Mouse (Mus musculus) frontal cortex, adult 2 months (tissue): ENCODE data around the gene Olfr827. TPM values are rescaled to one million over a fixed set of nuclear protein-coding genes. Genes with fewer than 3 reads are reported as not detected.

Experiments
- DNase-seq, 2 experiments: peaks; one replicate each; pipeline ENCODE4 v3.0.0; 2022; ENCODE audit warnings: low spot score in 1 of 2; ENCODE audit errors: extremely low spot score in 1 of 2
- polyA plus RNA-seq: library from polyadenylated mRNA; depleted of rRNA; stranded (reverse); fragments of >200 nt; gene quantifications from 2 replicates; pipeline ENCODE4 v1.2.3, GENCODE M21; 2012; rRNA removed

The Olfr827 gene
- polyA plus RNA-seq, result not detected in 2 replicates

DNA sequence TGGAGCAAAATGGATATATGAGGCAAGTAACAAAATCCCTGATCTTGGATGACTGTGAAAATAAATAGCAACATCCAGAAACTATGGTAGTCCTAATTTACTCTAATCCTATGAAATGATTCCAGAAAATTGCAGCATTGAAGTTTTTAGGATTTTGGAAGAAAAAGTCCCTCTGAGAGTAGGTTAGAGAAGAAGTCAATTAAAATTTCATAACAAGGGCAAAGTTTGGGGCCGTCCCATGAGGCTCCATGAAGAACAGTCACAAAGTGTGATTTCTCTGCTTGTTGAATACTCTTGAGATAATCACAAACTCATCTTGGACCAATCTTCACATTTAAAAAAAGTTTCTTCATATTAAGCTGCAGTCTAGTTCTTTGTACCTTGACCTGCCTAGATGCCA is at the start of gene Olfr827:
Gene Olfr827, minus strand, starts transcription at position 101 of the 400 bp plus-strand sequence.
- no peak for DNase-seq

DNA sequence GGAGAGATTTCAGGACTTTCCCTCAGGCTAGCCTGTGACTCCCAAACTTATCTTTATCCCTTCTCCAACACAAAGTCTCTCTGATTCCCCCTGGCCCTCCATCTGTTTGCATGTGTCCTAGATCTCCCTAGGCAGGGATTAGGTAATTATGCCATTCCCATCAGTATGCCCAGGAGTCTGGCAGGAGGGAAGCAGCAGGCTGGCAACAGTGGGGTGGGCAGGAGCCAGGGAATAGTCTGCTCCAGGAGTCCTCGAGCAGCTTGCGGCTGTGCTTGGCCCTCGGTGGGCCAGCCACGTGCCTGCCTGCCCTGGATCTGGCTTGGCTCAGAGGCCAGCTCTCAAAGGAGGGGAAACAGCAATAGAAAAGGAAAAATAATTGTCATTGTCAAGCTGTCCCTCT is 49.0 kb upstream of the Olfr827 start:
- DNase-seq, result peak; percentile 9 to 23

- peak in 1 of 2 experiments; percentile 3 for DNase-seq
Observed at GRCm38 (mm10) chr10:130259483-130259882, 45.3 kb upstream of the Olfr827 start.

- peak in 1 of 2 experiments; percentile 3 for DNase-seq
Observed at GRCm38 (mm10) chr10:130244271-130244670, 30.1 kb upstream of the Olfr827 start.

DNA sequence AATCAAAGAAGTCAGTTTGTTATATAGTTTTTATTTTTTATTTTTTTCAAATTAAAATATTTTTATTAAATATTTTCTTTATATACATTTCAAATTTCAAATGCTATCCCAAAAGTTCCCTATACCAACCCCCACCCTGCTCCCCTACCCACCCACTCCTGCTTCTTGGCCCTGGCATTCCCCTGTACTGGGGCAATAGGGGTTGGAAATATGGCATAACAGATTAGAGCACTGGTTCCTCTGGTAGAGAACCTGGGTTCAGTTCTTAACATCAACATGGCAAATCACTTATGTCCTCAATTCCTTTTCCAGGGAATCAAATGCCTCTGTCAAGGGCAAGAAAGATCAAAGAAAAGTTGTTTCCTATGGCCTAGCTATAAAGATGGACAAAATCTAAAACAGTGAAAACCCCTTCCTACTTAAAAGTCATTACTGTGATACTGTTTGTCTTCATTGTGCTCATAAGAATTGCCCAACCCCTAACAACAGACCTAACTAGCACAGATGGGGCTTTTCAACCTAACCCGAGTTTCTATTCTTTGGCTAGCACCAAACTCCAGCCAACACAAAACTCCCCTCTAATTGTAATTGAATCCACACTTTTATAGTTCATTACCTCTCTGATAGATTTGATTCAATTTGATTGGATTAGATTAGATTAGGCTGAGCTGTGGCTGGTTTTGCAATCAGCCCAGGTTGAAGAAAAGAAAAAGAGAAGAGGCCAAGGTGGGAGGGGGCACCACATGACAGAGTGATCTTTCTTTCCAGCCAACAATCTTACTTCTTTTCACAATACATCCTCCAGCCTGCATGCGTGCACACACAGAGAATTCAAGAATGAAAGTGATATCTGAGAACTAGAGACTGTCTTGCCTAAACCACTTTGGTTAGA is 24.4 kb upstream of the Olfr827 start:
- no peak for DNase-seq

- no peak for DNase-seq
Observed at GRCm38 (mm10) chr10:130234576-130234975, 20.4 kb upstream of the Olfr827 start.

DNA sequence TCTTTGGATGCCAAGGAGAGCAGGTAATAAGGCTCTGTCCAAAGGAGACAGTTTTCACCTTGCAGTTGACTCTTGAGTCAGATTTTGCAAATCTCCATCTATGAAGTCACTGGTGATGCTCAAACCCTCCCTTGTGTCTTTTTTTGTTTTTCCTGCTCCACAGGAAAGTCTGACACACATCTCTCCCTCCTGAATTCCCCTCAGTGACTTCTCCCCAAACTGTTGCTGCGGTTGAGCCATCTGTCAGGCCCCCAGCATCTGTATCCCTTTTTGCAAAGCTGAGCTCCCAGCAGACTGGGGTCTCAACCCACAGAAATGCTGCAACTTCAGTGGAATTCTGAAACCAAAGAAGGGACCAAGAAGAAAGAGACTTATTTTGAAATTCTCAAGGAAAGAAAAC is 17.9 kb upstream of the Olfr827 start:
- no peak for DNase-seq

DNA sequence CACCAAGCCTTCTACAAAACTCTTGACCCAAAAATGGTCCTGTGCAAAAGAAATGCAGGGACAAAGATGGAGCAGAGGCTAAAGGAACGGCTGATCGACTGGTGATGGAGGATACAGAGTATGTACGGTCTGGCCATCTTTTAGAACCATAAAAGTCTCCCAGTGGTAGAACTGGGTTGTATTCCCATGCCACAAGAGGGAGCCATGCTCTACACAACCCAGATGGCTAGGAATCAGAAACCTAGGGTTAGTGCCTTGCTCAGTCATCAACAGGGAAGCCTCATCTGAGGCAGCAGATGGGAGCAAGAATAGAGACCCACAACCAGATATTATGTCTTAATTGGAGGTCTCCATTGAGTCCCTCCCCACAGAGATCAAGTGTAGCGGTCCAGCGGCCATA is 15.4 kb upstream of the Olfr827 start:
- DNase-seq, result no peak

- DNase-seq, result peak in 1 of 2 experiments; percentile 73
Observed at GRCm38 (mm10) chr10:130228246-130228645, 14.0 kb upstream of the Olfr827 start.

DNA sequence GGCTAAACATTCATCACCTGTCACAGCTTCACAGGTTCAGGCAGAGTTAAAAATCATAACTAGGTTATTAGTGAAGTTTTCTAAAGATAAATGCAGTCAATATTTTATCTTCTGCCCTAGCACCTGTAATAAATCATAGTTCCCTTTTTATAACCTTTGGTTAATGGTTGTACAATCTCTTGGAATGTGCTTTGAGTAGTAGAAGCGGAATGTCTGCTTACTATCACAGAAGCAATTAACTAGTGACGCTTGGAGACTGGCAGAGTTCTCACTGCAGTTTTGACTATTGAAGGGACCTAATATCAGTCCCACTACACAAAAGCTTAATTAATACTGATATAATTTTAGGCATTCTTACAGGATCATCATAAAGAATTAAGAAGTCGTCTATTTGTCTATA is 10.8 kb upstream of the Olfr827 start:
- DNase-seq, result no peak

- DNase-seq, result no peak
Observed at GRCm38 (mm10) chr10:130184086-130184485, 30.1 kb downstream of the Olfr827 start, which contains the start of gene Olfr826. Gene Olfr826, minus strand, starts transcription at chr10:130184186.

DNA sequence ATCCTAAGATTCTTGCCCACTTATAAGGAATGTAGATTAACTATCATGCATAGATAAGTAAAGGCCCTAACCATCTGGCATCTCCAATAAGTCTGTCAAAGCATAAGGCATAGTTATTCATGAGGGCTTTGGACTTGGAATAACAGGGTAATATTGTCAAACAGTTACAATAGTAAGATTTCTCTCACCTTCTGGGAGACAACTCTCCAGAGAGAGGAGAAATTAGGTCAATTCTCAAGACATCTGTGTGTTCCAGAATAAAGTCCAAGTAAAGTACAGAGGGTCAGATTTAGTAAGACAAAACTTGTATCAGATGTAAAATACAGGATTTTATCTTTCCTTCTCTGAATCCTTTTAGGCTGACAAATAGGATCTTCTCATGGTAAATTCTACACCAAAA is 47.5 kb downstream of the Olfr827 start, which contains the start of gene Olfr825:
Gene Olfr825, minus strand, starts transcription at position 101 of the 400 bp plus-strand sequence.
- DNase-seq, result no peak

- DNase-seq, result no peak
Observed at GRCm38 (mm10) chr10:130165196-130165595, 49.0 kb downstream of the Olfr827 start.

Other genes with a start within 250 kb of the Olfr827 start
- not detected in 2 replicates for gene Olfr819, start 247.1 kb downstream of the Olfr827 start, polyA plus RNA-seq
- not detected in 2 replicates for gene Olfr247, start 238.3 kb downstream of the Olfr827 start, polyA plus RNA-seq
- gene Gm10310, start 229.3 kb downstream of the Olfr827 start, polyA plus RNA-seq, result not detected in 2 replicates
- not detected in 2 replicates for gene Olfr820, start 201.8 kb downstream of the Olfr827 start, polyA plus RNA-seq
- not detected in 2 replicates for gene Olfr821, start 184.1 kb downstream of the Olfr827 start, polyA plus RNA-seq
- gene Olfr822, start 143.2 kb downstream of the Olfr827 start, polyA plus RNA-seq, result not detected in 2 replicates
- not detected in 2 replicates for gene Olfr823, start 99.0 kb downstream of the Olfr827 start, polyA plus RNA-seq
- gene Olfr824, start 84.4 kb downstream of the Olfr827 start, polyA plus RNA-seq, result not detected in 2 replicates
- gene Olfr825, start 47.6 kb downstream of the Olfr827 start, polyA plus RNA-seq, result not detected in 2 replicates
- gene Olfr826, start 30.2 kb downstream of the Olfr827 start, polyA plus RNA-seq, result not detected in 2 replicates
- 0.30 and 0.46 TPM in 2 replicates for gene Neurod4, start 65.8 kb upstream of the Olfr827 start, polyA plus RNA-seq
- gene Tespa1, start 108.5 kb upstream of the Olfr827 start, polyA plus RNA-seq, result 0.12 and 0.13 TPM in 2 replicates
- 0.94 and 1.3 TPM in 2 replicates for gene Vmn2r84, start 179.9 kb upstream of the Olfr827 start, polyA plus RNA-seq
- 0.34 and 0.53 TPM in 2 replicates for gene Vmn2r85, start 215.3 kb upstream of the Olfr827 start, polyA plus RNA-seq
- 0.28 and 0.29 TPM in 2 replicates for gene Vmn2r86, start 241.6 kb upstream of the Olfr827 start, polyA plus RNA-seq